Mouse (Mus musculus) limb, embryonic 12.5 days (tissue): ENCODE measurements at regions not wholly inside any gene's neighbourhood (a gene's known extent, or its start where the extent isn't known, plus 50 kb on each side); places are given as distances from the start of the nearest gene placed in this dataset.

Experiments used
- ATAC-seq: fragments of 200-750 bp; cut with Nextera tagmentation; 2 replicates; pipeline ENCODE4 v1.8.0; 2017; ENCODE audit warnings: low read depth, moderate TSS enrichment; ENCODE audit not compliant: insufficient number of reproducible peaks, insufficient read depth, low FRiP score, low TSS enrichment
- H3K27ac ChIP-seq: fragments of 300-500 bp; sonication (generic); 2 replicates; pipeline ENCODE4 v1.5.1; 2016; ENCODE audit warnings: mild to moderate bottlenecking, moderate library complexity
- H3K27me3 ChIP-seq: fragments of 300-500 bp; sonication (generic); 2 replicates; pipeline ENCODE4 v1.6.1; 2016; ENCODE audit warnings: mild to moderate bottlenecking, moderate library complexity
- H3K36me3 ChIP-seq: fragments of 300-500 bp; sonication (generic); 2 replicates; pipeline ENCODE4 v1.6.1; 2016; ENCODE audit warnings: mild to moderate bottlenecking, moderate library complexity
- H3K4me1 ChIP-seq: fragments of 300-500 bp; sonication (generic); replicated peaks from 2 replicates; pipeline ENCODE4 v1.6.1; 2016
- H3K4me2 ChIP-seq: fragments of 300-500 bp; sonication (generic); 2 replicates; pipeline ENCODE4 v1.6.1; 2016; ENCODE audit warnings: mild to moderate bottlenecking, moderate library complexity
- H3K4me3 ChIP-seq: fragments of 300-500 bp; sonication (generic); replicated peaks from 2 replicates; pipeline ENCODE4 v1.5.1; 2016; ENCODE audit warnings: mild to moderate bottlenecking
- H3K9ac ChIP-seq: fragments of 300-500 bp; sonication (generic); replicated peaks from 2 replicates; pipeline ENCODE4 v1.6.1; 2016; ENCODE audit warnings: mild to moderate bottlenecking, moderate library complexity
- H3K9me3 ChIP-seq: fragments of 300-500 bp; sonication (generic); 2 replicates; pipeline ENCODE4 v1.6.1; 2016; ENCODE audit warnings: mild to moderate bottlenecking, moderate library complexity
- WGBS: fragments of 180-500 bp; shearing (Covaris S2); methylation state at CpG from one replicate; pipeline ENCODE4 v1.1.7; 2016; 5-methylcytosine and 5-hydroxymethylcytosine counted together

GRCm38 (mm10) chr11:48526316-48526715 is 273.8 kb upstream of the Rack1 start:
- ATAC-seq = no peak
- Histone ChIP-seq H3K4me2 (no peak overlapping the region), H3K9me3 (no peaks in the 10 kb centered on the region), H3K4me1 (no peaks in the 10 kb centered on the region), H3K27ac (no peak overlapping the region), H3K4me3 (no peak overlapping the region), H3K36me3 (no peaks in the 10 kb centered on the region), H3K27me3 (no peaks in the 10 kb centered on the region), H3K9ac (no peak overlapping the region)
- 79% methylated on average over 3 of the region's 3 CpGs for WGBS

GRCm38 (mm10) chr11:48525517-48525916 is 274.6 kb upstream of the Rack1 start:
- no peak for ATAC-seq
- H3K27ac ChIP-seq = no peak overlapping the region
- H3K9me3 ChIP-seq = no peaks in the 10 kb centered on the region
- H3K9ac ChIP-seq = no peak overlapping the region
- no peaks in the 10 kb centered on the region for H3K4me1 ChIP-seq
- H3K4me2 ChIP-seq = no peak overlapping the region
- H3K36me3 ChIP-seq = no peaks in the 10 kb centered on the region
- 78% methylated on average over 5 of the region's 5 CpGs for WGBS
- no peaks in the 10 kb centered on the region for H3K27me3 ChIP-seq
- no peak overlapping the region for H3K4me3 ChIP-seq

- no peak for ATAC-seq
- Histone ChIP-seq H3K4me2 (no peak overlapping the region), H3K36me3 (no peaks in the 10 kb centered on the region), H3K9me3 (no peaks in the 10 kb centered on the region), H3K9ac (no peak overlapping the region), H3K27ac (no peak overlapping the region), H3K27me3 (no peaks in the 10 kb centered on the region), H3K4me1 (no peaks in the 10 kb centered on the region), H3K4me3 (no peak overlapping the region)
- WGBS = 86% methylated on average over 3 of the region's 3 CpGs
Measured at GRCm38 (mm10) chr11:48506886-48507285, 293.2 kb upstream of the Rack1 start.

GRCm38 (mm10) chr11:48502011-48502806 is 297.9 kb upstream of the Rack1 start:
- no peak overlapping the region for H3K4me3 ChIP-seq
- no peaks in the 10 kb centered on the region for H3K4me1 ChIP-seq
- H3K27me3 ChIP-seq = no peaks in the 10 kb centered on the region
- no peak overlapping the region for H3K4me2 ChIP-seq
- H3K9me3 ChIP-seq = no peaks in the 10 kb centered on the region
- no peak for ATAC-seq
- H3K36me3 ChIP-seq = no peaks in the 10 kb centered on the region
- no peak overlapping the region for H3K27ac ChIP-seq
- WGBS = 53% methylated on average over 10 of the region's 10 CpGs
- H3K9ac ChIP-seq = no peak overlapping the region

GRCm38 (mm10) chr11:48499057-48499456 is 301.1 kb upstream of the Rack1 start:
- Histone ChIP-seq H3K4me2 (no peak overlapping the region), H3K9ac (no peak overlapping the region), H3K9me3 (no peaks in the 10 kb centered on the region), H3K4me3 (no peak overlapping the region), H3K36me3 (no peaks in the 10 kb centered on the region), H3K4me1 (no peaks in the 10 kb centered on the region), H3K27ac (no peak overlapping the region), H3K27me3 (no peaks in the 10 kb centered on the region)
- WGBS = 85% methylated on average over 1 of the region's 1 CpGs
- ATAC-seq = no peak

- Histone ChIP-seq H3K9ac (no peak overlapping the region), H3K9me3 (no peaks in the 10 kb centered on the region), H3K27ac (no peak overlapping the region)
Measured at GRCm38 (mm10) chr11:48488308-48488707, 311.8 kb upstream of the Rack1 start.

GRCm38 (mm10) chr11:48464036-48464435 is 336.1 kb upstream of the Rack1 start:
- WGBS = 54% methylated on average over 4 of the region's 4 CpGs

More at GRCm38 (mm10) chr11:48488308-48488707, 311.8 kb upstream of the Rack1 start:
- Histone ChIP-seq H3K27me3 (no peaks in the 10 kb centered on the region), H3K36me3 (no peaks in the 10 kb centered on the region), H3K4me3 (no peak overlapping the region), H3K4me1 (no peaks in the 10 kb centered on the region), H3K4me2 (no peak overlapping the region)
- 77% methylated on average over 1 of the region's 1 CpGs for WGBS
- no peak for ATAC-seq

GRCm38 (mm10) chr11:48449883-48450282 is 350.2 kb upstream of the Rack1 start:
- WGBS = 88% methylated on average over 1 of the region's 1 CpGs
- no peak for ATAC-seq
- no peak overlapping the region for H3K27ac ChIP-seq

More at GRCm38 (mm10) chr11:48464036-48464435, 336.1 kb upstream of the Rack1 start:
- H3K36me3 ChIP-seq = no peaks in the 10 kb centered on the region
- no peaks in the 10 kb centered on the region for H3K27me3 ChIP-seq
- H3K4me1 ChIP-seq = no peaks in the 10 kb centered on the region; the same call in 1 of the 2 replicates
- no peak for ATAC-seq
- H3K9ac ChIP-seq = no peak overlapping the region
- no peak overlapping the region for H3K27ac ChIP-seq
- no peaks in the 10 kb centered on the region for H3K9me3 ChIP-seq
- no peak overlapping the region for H3K4me2 ChIP-seq
- no peak overlapping the region for H3K4me3 ChIP-seq

GRCm38 (mm10) chr11:48442534-48443254 is 357.4 kb upstream of the Rack1 start:
- no peak for ATAC-seq
- no peak overlapping the region for H3K4me2 ChIP-seq
- no peaks in the 10 kb centered on the region for H3K36me3 ChIP-seq
- no peak overlapping the region for H3K4me3 ChIP-seq
- no peak overlapping the region for H3K27ac ChIP-seq
- H3K27me3 ChIP-seq = no peaks in the 10 kb centered on the region
- H3K9ac ChIP-seq = no peak overlapping the region
- WGBS = 54% methylated on average over 5 of the region's 5 CpGs
- H3K4me1 ChIP-seq = no peaks in the 10 kb centered on the region
- H3K9me3 ChIP-seq = no peaks in the 10 kb centered on the region

More at GRCm38 (mm10) chr11:48449883-48450282, 350.2 kb upstream of the Rack1 start:
- H3K4me1 ChIP-seq = no peaks in the 10 kb centered on the region
- H3K36me3 ChIP-seq = no peaks in the 10 kb centered on the region
- H3K4me2 ChIP-seq = no peak overlapping the region
- H3K27me3 ChIP-seq = no peaks in the 10 kb centered on the region
- no peaks in the 10 kb centered on the region for H3K9me3 ChIP-seq
- H3K9ac ChIP-seq = no peak overlapping the region
- no peak overlapping the region for H3K4me3 ChIP-seq

- Histone ChIP-seq H3K27ac (no peak overlapping the region), H3K4me2 (no peak overlapping the region), H3K4me1 (no peaks in the 10 kb centered on the region; the same call in 1 of the 2 replicates), H3K9ac (no peak overlapping the region), H3K36me3 (no peaks in the 10 kb centered on the region), H3K9me3 (no peaks in the 10 kb centered on the region), H3K27me3 (no peaks in the 10 kb centered on the region), H3K4me3 (no peak overlapping the region)
- WGBS = 86% methylated on average over 3 of the region's 3 CpGs
- ATAC-seq = no peak
Measured at GRCm38 (mm10) chr11:48436712-48437111, 363.4 kb upstream of the Rack1 start.

GRCm38 (mm10) chr11:48431316-48431715 is 368.8 kb upstream of the Rack1 start:
- Histone ChIP-seq H3K9ac (no peak overlapping the region), H3K4me1 (peaks cover 5% of the 10 kb centered on the region; the same call in 1 of the 2 replicates), H3K27ac (0 out of 2 replicates have a peak overlapping the region, but pooled peaks have one; percentile 4), H3K9me3 (no peaks in the 10 kb centered on the region), H3K4me2 (no peak overlapping the region), H3K27me3 (no peaks in the 10 kb centered on the region), H3K4me3 (no peak overlapping the region), H3K36me3 (no peaks in the 10 kb centered on the region)
- no peak for ATAC-seq
